ENCODE assay signal across 17 mouse cellular contexts in genomic region chr10:19362294-19362590, GRCm38 (mm10). TPM values are rescaled to one million over a fixed set of nuclear protein-coding genes. Genes with fewer than 3 reads are reported as not detected.
DNase-seq lines count a peak whose midpoint lies in the region; ATAC-seq and TF ChIP-seq lines count a peak whose summit lies in the region.
"Had no signal": no experiment of that assay in that cellular context is flagged by ENCODE, and none has a peak within 500 bp of the region (broad histone marks: within the 10 kb centered on the region; RNA-seq: fewer than 3 reads in every experiment).

No protein-coding gene starts in this region.

- DNase-seq in heart, adult 9 months (ENCODE audit: low spot score in 2 of 2) = no peak
- peak; percentile 94 for DNase-seq in midbrain, embryonic 11.5 days (ENCODE audit: low spot score, missing footprints)
- no peak for DNase-seq in midbrain, postnatal 0 days (ENCODE audit: low spot score)
- DNase-seq in left cerebral cortex, postnatal 25 days (ENCODE audit: low spot score in 2 of 2) = no peak
- no peak for DNase-seq in thymus, postnatal 14 days
- DNase-seq: cerebellum, adult 11-12 months; heart, postnatal 36 days; kidney, postnatal 14 days; liver; lung, embryonic 14.5 days; right cerebral cortex, postnatal 14 days had no signal

- 0 out of 2 replicates have a peak overlapping the region, but pooled peaks have one; percentile 4 for H3K4me3 ChIP-seq in heart, embryonic 12.5 days
- H3K4me3 ChIP-seq in midbrain, embryonic 11.5 days (ENCODE audit: low read depth, low read length) = peak overlapping the region; percentile 3; the same call in 1 of the 2 replicates
- H3K4me3 ChIP-seq in midbrain, postnatal 0 days (ENCODE audit: low read depth, low read length) = no peak overlapping the region
- peak overlapping the region; percentile 3; the same call in 1 of the 2 replicates for H3K4me3 ChIP-seq in hindbrain, embryonic 13.5 days
- no peak overlapping the region for H3K4me3 ChIP-seq in midbrain, embryonic 15.5 days

- no peak for TF ChIP-seq CTCF in midbrain, postnatal 0 days (IDR thresholded peaks at IDR 0.05)

- WGBS in heart, embryonic 12.5 days = under 1% methylated on average over 8 of the region's 8 CpGs
- 2% methylated on average over 8 of the region's 8 CpGs for WGBS in midbrain, embryonic 11.5 days
- WGBS in midbrain, postnatal 0 days = 2% methylated on average over 8 of the region's 8 CpGs
- 4% methylated on average over 8 of the region's 8 CpGs for WGBS in hindbrain, embryonic 13.5 days
- 2% methylated on average over 8 of the region's 8 CpGs for WGBS in midbrain, embryonic 15.5 days

- peaks cover 16% of the 10 kb centered on the region for H3K4me1 ChIP-seq in heart, embryonic 12.5 days (replicated peaks)
- no peaks in the 10 kb centered on the region for H3K4me1 ChIP-seq in midbrain, embryonic 11.5 days (ENCODE audit: control insufficient read depth, insufficient read depth, low read length)
- H3K4me1 ChIP-seq in midbrain, postnatal 0 days (ENCODE audit: insufficient read depth, low read length) = no peaks in the 10 kb centered on the region
- peaks cover 7% of the 10 kb centered on the region for H3K4me1 ChIP-seq in hindbrain, embryonic 13.5 days (replicated peaks)
- H3K4me1 ChIP-seq in midbrain, embryonic 15.5 days = peaks cover 8% of the 10 kb centered on the region

- no peak overlapping the region for H3K9ac ChIP-seq in heart, embryonic 12.5 days
- no peak overlapping the region for H3K9ac ChIP-seq in midbrain, embryonic 11.5 days (ENCODE audit: low read length)
- no peak overlapping the region for H3K9ac ChIP-seq in midbrain, postnatal 0 days (replicated peaks; ENCODE audit: low read length, poor library complexity, severe bottlenecking)
- no peak overlapping the region for H3K9ac ChIP-seq in hindbrain, embryonic 13.5 days
- no peak overlapping the region for H3K9ac ChIP-seq in midbrain, embryonic 15.5 days
- H3K9ac ChIP-seq: lung, embryonic 14.5 days had no signal

- peaks cover 82% of the 10 kb centered on the region for H3K27me3 ChIP-seq in heart, embryonic 12.5 days (replicated peaks)
- H3K27me3 ChIP-seq in midbrain, embryonic 11.5 days (ENCODE audit: control insufficient read depth, insufficient read depth, low read length) = peaks cover 66% of the 10 kb centered on the region
- peaks cover 74% of the 10 kb centered on the region for H3K27me3 ChIP-seq in midbrain, postnatal 0 days (ENCODE audit: insufficient read depth, low read length)
- H3K27me3 ChIP-seq in hindbrain, embryonic 13.5 days = peaks cover 97% of the 10 kb centered on the region
- H3K27me3 ChIP-seq in midbrain, embryonic 15.5 days (replicated peaks) = peaks cover 78% of the 10 kb centered on the region

- intact Hi-C loops in left cerebral cortex, postnatal 25 days (cut with DNase I) = no loop called here

- no peak for ATAC-seq in heart, embryonic 12.5 days (ENCODE audit: insufficient number of reproducible peaks, low FRiP score)
- no peak for ATAC-seq in midbrain, embryonic 11.5 days (ENCODE audit: low FRiP score)
- ATAC-seq in midbrain, postnatal 0 days (ENCODE audit: low FRiP score) = no peak
- no peak for ATAC-seq in hindbrain, embryonic 13.5 days (ENCODE audit: low FRiP score)
- ATAC-seq in midbrain, embryonic 15.5 days (replicated peaks) = 0 out of 2 replicates have a peak, but pooled peaks have one; percentile 39

- H3K9me3 ChIP-seq in heart, embryonic 12.5 days (replicated peaks) = no peaks in the 10 kb centered on the region
- no peaks in the 10 kb centered on the region for H3K9me3 ChIP-seq in midbrain, embryonic 11.5 days (ENCODE audit: control insufficient read depth, low read length)
- H3K9me3 ChIP-seq in midbrain, postnatal 0 days (ENCODE audit: low read length) = no peaks in the 10 kb centered on the region
- H3K9me3 ChIP-seq in hindbrain, embryonic 13.5 days = no peaks in the 10 kb centered on the region
- no peaks in the 10 kb centered on the region for H3K9me3 ChIP-seq in midbrain, embryonic 15.5 days

- no peaks in the 10 kb centered on the region for H3K36me3 ChIP-seq in heart, embryonic 12.5 days
- H3K36me3 ChIP-seq in midbrain, embryonic 11.5 days (ENCODE audit: control insufficient read depth, insufficient read depth, low read length) = no peaks in the 10 kb centered on the region
- H3K36me3 ChIP-seq in midbrain, postnatal 0 days (ENCODE audit: insufficient read depth, low read length) = no peaks in the 10 kb centered on the region
- no peaks in the 10 kb centered on the region for H3K36me3 ChIP-seq in hindbrain, embryonic 13.5 days
- no peaks in the 10 kb centered on the region for H3K36me3 ChIP-seq in midbrain, embryonic 15.5 days (replicated peaks)

- peak overlapping the region; percentile 66 for H3K4me2 ChIP-seq in heart, embryonic 12.5 days
- H3K4me2 ChIP-seq in midbrain, embryonic 11.5 days = peak overlapping the region; percentile 4; the same call in 1 of the 2 replicates
- H3K4me2 ChIP-seq in midbrain, postnatal 0 days (ENCODE audit: low read depth, low read length, poor library complexity, severe bottlenecking) = no peak overlapping the region
- peak overlapping the region; percentile 41; the same call in 1 of the 2 replicates for H3K4me2 ChIP-seq in hindbrain, embryonic 13.5 days
- no peak overlapping the region for H3K4me2 ChIP-seq in midbrain, embryonic 15.5 days

- H3K27ac ChIP-seq in heart, embryonic 12.5 days (ENCODE audit: poor library complexity, severe bottlenecking) = no peak overlapping the region
- H3K27ac ChIP-seq in midbrain, embryonic 11.5 days (ENCODE audit: low read depth, low read length) = no peak overlapping the region
- H3K27ac ChIP-seq in midbrain, postnatal 0 days (ENCODE audit: low read depth, low read length) = no peak overlapping the region
- H3K27ac ChIP-seq in hindbrain, embryonic 13.5 days = no peak overlapping the region
- no peak overlapping the region for H3K27ac ChIP-seq in midbrain, embryonic 15.5 days

RNA-seq across cellular contexts. Expression of gene Olig3, which starts 5.9 kb away (rescaled TPM):
- 0.08 TPM in 1 of 2 replicates, not detected in the other for polyA plus RNA-seq in heart, embryonic 12.5 days (2016; fragmentation: Nextera tagmentation; extraction: Ambion mirVana)
- 18.7 and 20.7 TPM in 2 replicates for polyA plus RNA-seq in midbrain, embryonic 11.5 days (2014; fragmentation: Nextera tagmentation; extraction: Ambion mirVana)
- 0.77 TPM in 1 of 2 replicates, not detected in the other for total RNA-seq in midbrain, postnatal 0 days (2014; rRNA removed)
- not detected in 2 replicates for polyA plus RNA-seq in midbrain, postnatal 0 days (2015; fragmentation: Nextera tagmentation; extraction: Ambion mirVana)
- polyA plus RNA-seq in hindbrain, embryonic 13.5 days (2015; fragmentation: Nextera tagmentation; extraction: Ambion mirVana) = 14.5 and 29.9 TPM in 2 replicates
- polyA plus RNA-seq in midbrain, embryonic 15.5 days (2015; fragmentation: Nextera tagmentation; extraction: Ambion mirVana) = 1.6 and 2.7 TPM in 2 replicates
- total RNA-seq in left cerebral cortex, postnatal 25 days (2021) = not detected
- total RNA-seq: adrenal gland, postnatal 4 days; common myeloid progenitor, adult 5-6 weeks; heart, postnatal 36 days; layer of hippocampus, postnatal 14 days had no signal
- polyA plus RNA-seq: lung, embryonic 14.5 days had no signal

Comparison
In these comparisons a context has a peak if more than half of its experiments do, and no peak if none do; other contexts are left out.
1. H3K4me2 ChIP-seq: peak in heart, embryonic 12.5 days (single experiment), midbrain, embryonic 11.5 days (single experiment) and hindbrain, embryonic 13.5 days (single experiment); none in midbrain, postnatal 0 days (single experiment) and midbrain, embryonic 15.5 days (single experiment).
2. H3K4me3 ChIP-seq: peak in heart, embryonic 12.5 days (single experiment), midbrain, embryonic 11.5 days (single experiment) and hindbrain, embryonic 13.5 days (single experiment); none in midbrain, postnatal 0 days (single experiment) and midbrain, embryonic 15.5 days (single experiment).